Mouse (Mus musculus) midbrain, embryonic 15.5 days (tissue): Measurements from ENCODE around the gene Ublcp1. TPM values are rescaled to one million over a fixed set of nuclear protein-coding genes. Genes with fewer than 3 reads are reported as not detected.

Experiments used
- ATAC-seq: fragments of 200-750 bp; cut with Nextera tagmentation; replicated peaks from 2 replicates; pipeline ENCODE4 v1.8.0; 2017; ENCODE audit warnings: moderate TSS enrichment
- H3K27ac ChIP-seq: fragments of 300-500 bp; sonication (generic); 2 replicates; pipeline ENCODE4 v1.5.1; 2015; ENCODE audit warnings: mild to moderate bottlenecking, inconsistent platforms
- H3K27me3 ChIP-seq: fragments of 300-500 bp; sonication (generic); replicated peaks from 2 replicates; pipeline ENCODE4 v1.6.1; 2015; ENCODE audit warnings: inconsistent platforms
- H3K36me3 ChIP-seq: fragments of 300-500 bp; sonication (generic); replicated peaks from 2 replicates; pipeline ENCODE4 v1.6.1; 2015; ENCODE audit warnings: inconsistent platforms
- H3K4me1 ChIP-seq: fragments of 300-500 bp; sonication (generic); 2 replicates; pipeline ENCODE4 v1.6.1; 2015; ENCODE audit warnings: inconsistent platforms
- H3K4me2 ChIP-seq: fragments of 300-500 bp; sonication (generic); 2 replicates; pipeline ENCODE4 v1.6.1; 2015; ENCODE audit warnings: inconsistent platforms, mild to moderate bottlenecking, moderate library complexity
- H3K4me3 ChIP-seq: fragments of 300-500 bp; sonication (generic); 2 replicates; pipeline ENCODE4 v1.5.1; 2015; ENCODE audit warnings: mild to moderate bottlenecking, inconsistent platforms
- H3K9ac ChIP-seq: fragments of 300-500 bp; sonication (generic); 2 replicates; pipeline ENCODE4 v1.6.1; 2015; ENCODE audit warnings: mild to moderate bottlenecking, inconsistent platforms
- H3K9me3 ChIP-seq: fragments of 300-500 bp; sonication (generic); 2 replicates; pipeline ENCODE4 v1.6.1; 2016; ENCODE audit warnings: inconsistent platforms
- WGBS: fragments of 180-500 bp; shearing (Covaris S2); methylation state at CpG from one replicate; pipeline ENCODE4 v1.1.7; 2015; ENCODE audit warnings: mixed read lengths; 5-methylcytosine and 5-hydroxymethylcytosine counted together
- polyA plus RNA-seq: library from polyadenylated mRNA; unstranded; fragments of >200 nt; fragmentation: Nextera tagmentation; extraction: Ambion mirVana; gene quantifications from 2 replicates; pipeline ENCODE4 v1.2.1, GENCODE M21; 2015

Ublcp1 gene
- polyA plus RNA-seq, result 61.4 and 63.0 TPM in 2 replicates

DNA sequence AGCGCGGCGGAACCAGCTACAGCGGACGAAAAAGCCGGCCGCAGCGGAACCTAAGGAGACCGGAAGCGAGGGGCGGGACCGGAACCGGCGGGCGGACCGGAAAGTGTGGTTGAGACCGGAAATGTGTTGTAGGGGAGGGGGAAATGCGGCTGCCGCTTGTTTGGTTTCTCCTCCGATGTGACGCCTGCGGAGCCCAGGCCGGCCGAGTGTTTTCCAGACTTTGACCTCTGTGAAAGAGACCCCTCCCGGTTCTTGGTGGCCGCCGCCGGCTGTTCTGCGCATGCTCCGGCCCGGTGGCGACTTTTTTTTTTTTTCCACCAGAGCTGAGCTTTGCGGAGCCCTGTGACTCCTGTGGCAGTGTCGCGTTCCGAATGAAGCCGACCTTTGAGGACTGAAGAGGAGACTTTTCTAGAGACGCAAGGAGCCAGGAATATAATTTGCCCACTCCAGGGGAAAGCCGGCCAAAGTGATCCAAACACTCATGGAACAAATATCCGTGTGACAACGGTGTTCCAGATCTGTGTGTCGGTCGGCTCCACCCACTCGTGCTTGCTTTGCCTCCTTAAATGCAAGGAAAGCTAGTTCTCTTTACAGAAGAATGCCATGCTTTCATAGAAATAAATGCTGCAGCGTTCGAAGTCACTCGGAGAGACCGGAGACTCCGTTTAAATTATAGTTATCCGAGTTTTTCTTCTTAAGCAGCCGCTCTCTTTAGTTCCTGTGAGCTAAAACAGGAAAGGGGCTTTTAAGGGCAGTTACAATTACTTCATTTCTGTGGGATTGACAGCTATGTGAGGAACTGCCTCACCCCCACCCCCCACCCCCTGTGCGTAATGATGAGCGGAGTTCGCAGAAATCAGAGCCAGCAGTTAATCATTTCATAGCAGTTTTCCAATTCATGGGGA, at the start of gene Ublcp1:
Gene Ublcp1 (minus strand): TSS at position 67 of the 905 bp plus-strand sequence.
- no peaks in the 10 kb centered on the region; the same call in 1 of the 2 replicates for H3K36me3 ChIP-seq
- peak within 1 kb of the TSS; percentile 85 for H3K9ac ChIP-seq
- peak; percentile 96 for ATAC-seq
- H3K9me3 ChIP-seq, result no peaks in the 10 kb centered on the region
- peak within 1 kb of the TSS; percentile 87 for H3K27ac ChIP-seq
- peaks cover 18% of the 10 kb centered on the region for H3K4me1 ChIP-seq
- peak within 1 kb of the TSS; percentile 91 for H3K4me2 ChIP-seq
- H3K4me3 ChIP-seq, result peak within 1 kb of the TSS; percentile 94
- 1% methylated on average over 54 of the region's 54 CpGs for WGBS
- H3K27me3 ChIP-seq, result no peaks in the 10 kb centered on the region

DNA sequence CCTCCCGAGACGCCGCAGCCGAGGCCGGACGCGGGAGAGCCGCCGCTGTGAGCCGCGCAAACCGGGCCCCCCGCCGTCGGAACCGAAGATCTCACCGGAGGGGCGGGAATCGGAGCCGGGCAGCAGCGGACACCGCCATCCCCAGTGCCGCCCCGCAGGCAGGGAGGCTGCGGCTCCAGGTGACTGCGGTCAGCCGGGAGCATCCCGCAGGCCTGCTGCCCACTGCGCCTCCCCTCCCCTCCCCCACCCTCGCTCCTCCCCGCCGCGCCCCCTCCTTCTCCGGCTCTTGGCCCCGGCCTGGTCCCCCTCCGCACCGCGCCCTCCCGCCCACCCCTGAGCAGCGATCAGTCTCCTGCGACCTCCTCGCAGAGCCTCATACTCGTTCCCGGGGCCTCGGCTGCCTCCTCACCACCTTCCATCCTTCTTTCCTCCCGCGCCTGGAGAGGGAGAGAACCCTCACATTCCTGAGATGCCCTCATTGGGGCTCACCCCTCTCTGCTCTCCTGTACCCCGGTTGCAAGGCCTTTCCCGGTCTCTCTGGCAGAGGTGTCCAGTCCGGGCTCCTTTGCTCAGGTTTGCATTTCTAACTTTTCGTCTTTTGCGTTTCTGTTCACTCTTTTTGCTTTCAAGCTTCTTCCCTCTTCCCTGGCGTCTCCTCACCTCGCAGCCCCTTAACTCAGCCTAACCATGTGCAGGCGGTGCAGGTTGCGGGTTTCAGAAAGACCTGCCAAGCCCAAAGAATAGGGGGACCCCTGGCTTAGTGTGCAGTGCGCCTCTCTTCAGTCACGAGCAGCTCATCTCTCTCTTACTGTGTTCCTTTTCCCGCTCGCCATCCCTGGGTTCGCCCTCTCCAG, 49.0 kb upstream of the Ublcp1 start:
- Histone ChIP-seq H3K4me2 (peak overlapping the region; percentile 79), H3K36me3 (no peaks in the 10 kb centered on the region), H3K4me1 (peaks cover 32% of the 10 kb centered on the region), H3K27me3 (no peaks in the 10 kb centered on the region), H3K9ac (peak overlapping the region; percentile 84), H3K27ac (peak overlapping the region; percentile 95), H3K9me3 (no peaks in the 10 kb centered on the region), H3K4me3 (peak overlapping the region; percentile 76)
- ATAC-seq, result peak; percentile 60
- under 1% methylated on average over 44 of the region's 61 CpGs for WGBS

GRCm38 (mm10) chr11:44518281-44519095, 48.2 kb upstream of the Ublcp1 start, which contains the start of gene Rnf145:
TSS of gene Rnf145 (plus strand) at chr11:44518964.
- H3K27me3 ChIP-seq, result no peaks in the 10 kb centered on the region
- no peaks in the 10 kb centered on the region for H3K9me3 ChIP-seq
- H3K4me3 ChIP-seq, result peak within 1 kb of the TSS; percentile 76
- H3K36me3 ChIP-seq, result no peaks in the 10 kb centered on the region
- peak; percentile 92 for ATAC-seq
- peak within 1 kb of the TSS; percentile 95 for H3K27ac ChIP-seq
- under 1% methylated on average over 58 of the region's 70 CpGs for WGBS
- H3K4me2 ChIP-seq, result peak within 1 kb of the TSS; percentile 79
- H3K4me1 ChIP-seq, result peaks cover 32% of the 10 kb centered on the region
- peak within 1 kb of the TSS; percentile 84 for H3K9ac ChIP-seq

GRCm38 (mm10) chr11:44517561-44518280, 47.4 kb upstream of the Ublcp1 start:
- WGBS, result 37% methylated on average over 6 of the region's 6 CpGs
- no peak for ATAC-seq
- Histone ChIP-seq H3K4me1 (peaks cover 30% of the 10 kb centered on the region), H3K9ac (peak overlapping the region; percentile 84), H3K9me3 (no peaks in the 10 kb centered on the region), H3K27me3 (no peaks in the 10 kb centered on the region), H3K4me2 (peak overlapping the region; percentile 79), H3K27ac (peak overlapping the region; percentile 95), H3K36me3 (no peaks in the 10 kb centered on the region), H3K4me3 (peak overlapping the region; percentile 76)

DNA sequence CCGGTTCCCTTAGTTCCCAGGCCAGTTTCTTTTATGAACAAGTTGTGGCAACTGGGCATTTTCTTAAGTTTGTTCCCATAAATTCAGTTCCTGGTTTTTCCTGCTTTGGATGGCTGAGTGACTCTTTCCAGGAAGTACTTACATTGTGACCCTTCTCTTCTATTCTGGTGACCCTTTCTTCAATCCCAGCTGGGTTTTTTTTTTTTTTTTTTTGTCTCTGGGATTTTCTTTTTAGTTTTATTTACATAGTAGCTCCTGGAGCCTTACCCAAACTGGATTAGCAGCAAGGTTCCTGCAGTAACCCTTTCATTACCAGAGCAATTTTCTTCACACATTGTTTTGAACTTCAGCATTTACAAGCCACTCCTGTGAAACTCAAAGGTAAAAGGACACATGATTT, 46.1 kb upstream of the Ublcp1 start:
- Histone ChIP-seq H3K36me3 (no peaks in the 10 kb centered on the region), H3K4me1 (peaks cover 18% of the 10 kb centered on the region), H3K27ac (no peak overlapping the region), H3K9me3 (no peaks in the 10 kb centered on the region), H3K9ac (no peak overlapping the region), H3K27me3 (no peaks in the 10 kb centered on the region), H3K4me3 (no peak overlapping the region), H3K4me2 (no peak overlapping the region)
- 6% methylated on average over 1 of the region's 1 CpGs for WGBS
- no peak for ATAC-seq

GRCm38 (mm10) chr11:44514666-44515065, 44.4 kb upstream of the Ublcp1 start:
- H3K9ac ChIP-seq, result no peak overlapping the region
- H3K27me3 ChIP-seq, result no peaks in the 10 kb centered on the region
- 56% methylated on average over 2 of the region's 2 CpGs for WGBS
- ATAC-seq, result no peak
- no peak overlapping the region for H3K4me2 ChIP-seq
- peaks cover 8% of the 10 kb centered on the region for H3K4me1 ChIP-seq
- H3K4me3 ChIP-seq, result no peak overlapping the region
- no peaks in the 10 kb centered on the region for H3K36me3 ChIP-seq
- no peaks in the 10 kb centered on the region for H3K9me3 ChIP-seq
- no peak overlapping the region for H3K27ac ChIP-seq

DNA sequence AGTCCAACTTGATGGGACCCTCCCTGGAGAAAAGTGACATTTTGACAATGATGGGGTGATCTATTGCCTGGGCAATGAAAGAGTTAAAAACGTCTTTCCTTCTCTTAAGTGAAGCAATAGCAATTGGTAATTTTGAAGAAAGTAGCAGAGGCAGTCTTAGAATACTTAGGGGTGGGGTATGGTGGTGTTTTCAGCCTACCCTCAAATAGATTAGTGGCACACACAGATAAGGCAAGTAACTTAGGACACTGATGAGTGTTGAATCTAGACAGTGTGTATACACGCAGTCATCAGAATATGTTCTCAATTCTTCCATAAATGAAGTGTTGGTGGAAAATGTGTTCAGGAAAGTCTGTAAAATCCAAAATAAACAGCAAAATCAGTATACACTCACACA, 42.7 kb upstream of the Ublcp1 start:
- H3K4me3 ChIP-seq, result no peak overlapping the region
- no peaks in the 10 kb centered on the region for H3K27me3 ChIP-seq
- H3K36me3 ChIP-seq, result no peaks in the 10 kb centered on the region
- no peak overlapping the region for H3K9ac ChIP-seq
- WGBS, result 74% methylated on average over 2 of the region's 2 CpGs
- no peaks in the 10 kb centered on the region for H3K9me3 ChIP-seq
- no peak overlapping the region for H3K27ac ChIP-seq
- ATAC-seq, result no peak
- H3K4me2 ChIP-seq, result no peak overlapping the region
- peaks cover 5% of the 10 kb centered on the region for H3K4me1 ChIP-seq

DNA sequence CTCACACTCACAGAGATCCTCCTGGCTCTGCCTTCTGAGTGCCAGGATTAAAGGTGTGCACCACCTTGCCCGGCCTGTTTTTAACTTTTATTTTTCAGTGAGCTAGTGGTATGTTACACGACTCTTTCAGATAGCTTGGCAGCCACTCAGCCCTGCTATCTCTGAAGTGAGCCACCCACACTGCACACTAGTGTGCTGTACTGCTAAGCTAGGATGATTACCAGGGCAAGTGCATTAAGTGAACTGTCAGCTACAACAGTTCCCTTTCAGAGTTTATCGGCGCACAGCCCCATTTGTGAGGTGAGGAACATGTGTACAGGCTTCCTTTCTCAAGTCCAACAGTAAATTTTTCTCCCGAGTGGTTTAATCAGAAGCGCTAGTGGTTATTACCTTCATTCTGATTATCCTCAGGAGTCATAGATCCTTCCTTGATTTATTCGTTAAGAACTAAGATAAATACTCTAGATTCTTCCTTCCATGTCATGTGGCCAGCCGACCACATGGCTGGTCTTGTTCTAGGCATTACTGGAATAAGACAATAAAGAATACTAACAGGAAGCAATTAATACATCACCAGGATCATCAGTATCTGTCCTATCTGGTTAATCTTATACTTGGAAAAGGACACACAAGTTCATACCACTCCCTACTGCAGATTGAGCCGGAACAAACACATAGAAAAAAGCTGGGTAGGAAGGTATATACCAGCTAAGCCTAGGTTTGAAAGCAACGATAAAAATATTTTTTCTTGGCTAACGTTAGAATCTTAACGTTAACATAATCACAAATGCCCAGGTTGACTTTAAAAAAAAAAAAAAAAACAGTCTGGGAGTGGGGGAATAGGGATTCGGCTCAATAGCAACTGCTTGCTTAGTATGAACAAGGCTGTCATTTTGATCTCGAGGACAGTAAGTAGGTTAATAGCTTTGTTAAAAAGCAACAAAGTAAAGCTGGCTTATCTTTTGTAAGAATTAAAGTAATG, 42.0 kb upstream of the Ublcp1 start:
- H3K27ac ChIP-seq, result no peak overlapping the region
- no peaks in the 10 kb centered on the region for H3K9me3 ChIP-seq
- no peaks in the 10 kb centered on the region for H3K36me3 ChIP-seq
- H3K9ac ChIP-seq, result no peak overlapping the region
- no peak for ATAC-seq
- 83% methylated on average over 14 of the region's 14 CpGs for WGBS
- H3K27me3 ChIP-seq, result no peaks in the 10 kb centered on the region
- no peaks in the 10 kb centered on the region for H3K4me1 ChIP-seq
- no peak overlapping the region for H3K4me3 ChIP-seq
- H3K4me2 ChIP-seq, result no peak overlapping the region

DNA sequence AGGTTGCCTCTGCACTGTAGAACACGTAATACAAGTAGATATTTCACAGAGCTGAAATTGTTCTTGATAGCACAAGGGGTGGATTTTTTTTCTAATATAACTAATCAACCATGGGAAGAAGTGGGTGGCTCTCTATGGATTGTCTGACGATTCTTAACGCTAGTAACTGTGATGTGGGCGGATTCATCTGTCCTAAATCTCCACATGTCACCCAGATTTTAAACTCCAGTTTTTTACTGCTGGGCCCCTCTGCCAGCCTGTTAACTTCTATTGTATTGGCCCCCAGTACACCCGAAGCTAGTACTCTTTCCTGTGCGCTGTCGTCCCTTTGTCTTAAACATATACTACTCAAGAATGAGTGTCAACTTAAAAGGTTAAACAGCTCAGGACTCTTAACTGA, 40.1 kb upstream of the Ublcp1 start:
- no peaks in the 10 kb centered on the region for H3K27me3 ChIP-seq
- no peak for ATAC-seq
- H3K9ac ChIP-seq, result no peak overlapping the region
- H3K4me1 ChIP-seq, result no peaks in the 10 kb centered on the region
- 85% methylated on average over 7 of the region's 7 CpGs for WGBS
- H3K9me3 ChIP-seq, result no peaks in the 10 kb centered on the region
- H3K27ac ChIP-seq, result no peak overlapping the region
- H3K36me3 ChIP-seq, result no peaks in the 10 kb centered on the region
- H3K4me3 ChIP-seq, result no peak overlapping the region
- H3K4me2 ChIP-seq, result no peak overlapping the region

- no peak for ATAC-seq
- Histone ChIP-seq H3K36me3 (no peaks in the 10 kb centered on the region), H3K4me1 (no peaks in the 10 kb centered on the region), H3K27me3 (no peaks in the 10 kb centered on the region), H3K27ac (no peak overlapping the region), H3K9ac (no peak overlapping the region), H3K4me3 (no peak overlapping the region), H3K9me3 (no peaks in the 10 kb centered on the region), H3K4me2 (no peak overlapping the region)
- WGBS, result 88% methylated on average over 2 of the region's 2 CpGs
Measured at GRCm38 (mm10) chr11:44509906-44510305, 39.6 kb upstream of the Ublcp1 start.
